Mouse (Mus musculus) skeletal muscle tissue, adult 2 months (tissue): ENCODE results near the gene Fmo4.
"Not testable (repeated sequence)": the region's sequence is repeated elsewhere in the genome, so short reads cannot be mapped to it uniquely, and the experiment has no call there.

Experiments used
- DNase-seq: peaks from one replicate; pipeline ENCODE4 v3.0.0-alpha.2; 2012; ENCODE audit warnings: low read depth, low spot score

Fmo4 gene

GRCm38 (mm10) chr1:162792306-162793044, 21.3 kb downstream of the Fmo4 start:
- DNase-seq = no peak

GRCm38 (mm10) chr1:162785222-162785621, 28.6 kb downstream of the Fmo4 start:
- no peak for DNase-seq

- DNase-seq = no peak
Observed at GRCm38 (mm10) chr1:162783669-162784248, 30.0 kb downstream of the Fmo4 start.

GRCm38 (mm10) chr1:162781035-162781434, 32.7 kb downstream of the Fmo4 start:
- DNase-seq = not testable (repeated sequence)

- DNase-seq = no peak
Observed at GRCm38 (mm10) chr1:162777943-162778538, 35.7 kb downstream of the Fmo4 start.

- no peak for DNase-seq
Observed at GRCm38 (mm10) chr1:162773661-162774060, 40.1 kb downstream of the Fmo4 start.

- DNase-seq = no peak
Observed at GRCm38 (mm10) chr1:162771617-162772360, 42.0 kb downstream of the Fmo4 start.

- no peak for DNase-seq
Observed at GRCm38 (mm10) chr1:162752009-162752408, 61.8 kb downstream of the Fmo4 start.

GRCm38 (mm10) chr1:162749607-162750006, 64.2 kb downstream of the Fmo4 start:
- no peak for DNase-seq

GRCm38 (mm10) chr1:162748761-162749160, 65.0 kb downstream of the Fmo4 start:
- no peak for DNase-seq
